Mouse (Mus musculus) adrenal gland, postnatal 25 days (tissue): ENCODE measurements around the gene Gabpb1. TPM values are rescaled to one million over a fixed set of nuclear protein-coding genes. Genes with fewer than 3 reads are reported as not detected.

Source experiments
- DNase-seq: peaks from one replicate; pipeline ENCODE4 v3.0.0; 2021; ENCODE audit warnings: mixed read lengths
- total RNA-seq: library from RNA; stranded (reverse); gene quantifications from 2 replicates; pipeline ENCODE4 v1.2.3, GENCODE M21; 2021

The Gabpb1 gene
- total RNA-seq, 1 experiment from 2014 or later = 18.4 TPM

- DNase-seq = peak; percentile 75
Measured at GRCm38 (mm10) chr2:126593831-126594610, 82.1 kb downstream of the Gabpb1 start.

GRCm38 (mm10) chr2:126591304-126591703 lies 84.8 kb downstream of the Gabpb1 start:
- DNase-seq = no peak

- no peak for DNase-seq
Measured at GRCm38 (mm10) chr2:126587468-126587867, 88.7 kb downstream of the Gabpb1 start.

DNA sequence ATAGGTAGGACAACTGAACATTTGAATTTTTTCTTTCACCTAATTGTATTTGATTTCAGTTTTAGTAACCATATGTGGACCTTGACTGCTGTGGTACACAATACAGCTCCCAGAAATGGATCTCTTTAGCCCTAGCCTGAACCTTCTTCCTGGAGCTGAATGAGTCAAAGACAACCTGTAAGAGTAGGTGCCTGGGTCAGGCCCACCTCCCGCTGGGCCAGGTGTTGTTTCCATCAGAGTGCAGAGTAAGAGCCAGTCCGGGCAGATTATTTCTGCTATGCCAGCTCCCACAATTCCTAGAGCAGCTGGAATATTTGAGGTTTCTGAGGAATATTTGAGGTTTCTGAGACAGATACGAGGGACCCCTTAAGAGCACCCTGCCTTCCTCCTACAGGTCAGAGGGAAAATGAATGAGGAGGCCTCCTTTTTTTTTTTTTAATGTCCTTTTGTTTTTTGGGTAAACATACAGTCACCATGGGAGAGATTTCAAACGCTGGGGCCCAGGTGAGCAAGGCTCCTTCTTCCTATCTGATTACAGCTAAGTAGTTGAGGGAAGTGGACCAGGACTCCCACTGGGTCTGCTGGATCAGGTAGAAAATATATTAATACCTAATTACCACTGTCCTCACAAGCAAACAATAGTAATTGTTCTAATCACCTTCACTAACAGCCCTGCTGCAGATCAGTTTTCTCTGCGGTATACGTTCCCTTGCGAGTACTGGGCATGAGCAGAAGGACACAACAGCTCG lies 91.3 kb downstream of the Gabpb1 start:
- no peak for DNase-seq

DNA sequence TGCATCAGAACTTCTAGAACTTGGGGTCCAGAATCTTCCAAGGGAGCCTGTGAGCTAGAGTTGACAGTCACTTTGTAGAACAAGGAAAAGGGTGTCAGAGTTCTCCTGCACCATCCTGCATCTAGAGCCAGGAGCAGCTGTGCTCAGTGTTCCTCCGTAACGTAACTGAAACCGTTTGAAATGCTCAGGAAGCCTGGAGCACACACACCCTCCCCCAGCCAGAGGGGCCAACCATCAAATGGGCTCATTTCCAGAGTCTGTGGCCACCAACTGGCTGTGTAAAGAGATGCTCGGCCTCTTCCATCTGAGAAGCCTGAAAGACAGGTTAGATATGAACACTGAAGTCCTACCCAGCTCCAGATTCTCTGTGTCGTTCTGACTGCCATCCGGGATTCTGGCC lies 92.2 kb downstream of the Gabpb1 start:
- DNase-seq = no peak

DNA sequence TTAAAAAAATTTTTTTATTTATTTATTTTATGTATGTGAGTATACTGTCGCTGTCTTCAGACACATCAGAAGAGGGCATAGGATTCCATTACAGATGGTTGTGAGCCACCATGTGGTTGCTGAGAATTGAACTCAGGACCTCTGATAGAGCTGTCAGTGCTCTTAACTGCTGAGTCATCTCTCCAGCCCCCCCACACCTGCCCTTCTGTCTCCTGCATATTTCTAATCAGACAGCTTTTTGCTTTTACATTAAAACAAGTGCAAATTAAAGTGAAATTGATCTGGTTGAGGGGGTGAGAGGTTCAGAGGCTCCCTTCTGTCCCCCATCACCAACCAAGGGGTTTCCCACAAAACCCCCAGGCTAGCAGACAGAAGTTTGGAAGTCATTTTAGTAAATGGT lies 96.9 kb downstream of the Gabpb1 start:
- no peak for DNase-seq

Other genes starting within 250 kb of the Gabpb1 start
- gene Atp8b4, start 175.7 kb downstream of the Gabpb1 start, total RNA-seq = 0.82 and 1.00 TPM in 2 replicates
- 18.8 and 40.4 TPM in 2 replicates for gene Slc27a2, start 123.9 kb downstream of the Gabpb1 start, total RNA-seq
- gene Hdc, start 57.0 kb downstream of the Gabpb1 start, total RNA-seq = 22.6 and 29.8 TPM in 2 replicates
- 80.1 and 81.6 TPM in 2 replicates for gene Usp8, start 31.0 kb upstream of the Gabpb1 start, total RNA-seq
- gene Usp50, start 107.1 kb upstream of the Gabpb1 start, total RNA-seq = not detected in 2 replicates
- gene Trpm7, start 199.9 kb upstream of the Gabpb1 start, total RNA-seq = 47.1 and 54.7 TPM in 2 replicates